Mouse (Mus musculus) neural tube, embryonic 15.5 days (tissue): ENCODE data around the gene Ndc1. TPM values are rescaled to one million over a fixed set of nuclear protein-coding genes. Genes with fewer than 3 reads are reported as not detected.

Experiments
- ATAC-seq: fragments of 200-750 bp; cut with Nextera tagmentation; 2 replicates; pipeline ENCODE4 v1.8.0; 2017; ENCODE audit warnings: mild to moderate bottlenecking, moderate TSS enrichment, moderate library complexity; ENCODE audit not compliant: low FRiP score
- H3K27ac ChIP-seq: fragments of 300-500 bp; sonication (generic); replicated peaks from 2 replicates; pipeline ENCODE4 v1.5.1; 2015; ENCODE audit warnings: mild to moderate bottlenecking, inconsistent platforms
- H3K27me3 ChIP-seq: fragments of 300-500 bp; sonication (generic); replicated peaks from 2 replicates; pipeline ENCODE4 v1.6.1; 2015; ENCODE audit warnings: inconsistent platforms
- H3K36me3 ChIP-seq: fragments of 300-500 bp; sonication (generic); 2 replicates; pipeline ENCODE4 v1.6.1; 2015; ENCODE audit warnings: inconsistent platforms
- H3K4me1 ChIP-seq: fragments of 300-500 bp; sonication (generic); 2 replicates; pipeline ENCODE4 v1.6.1; 2015; ENCODE audit warnings: inconsistent platforms
- H3K4me2 ChIP-seq: fragments of 300-500 bp; sonication (generic); 2 replicates; pipeline ENCODE4 v1.6.1; 2015; ENCODE audit warnings: inconsistent platforms, mild to moderate bottlenecking, moderate library complexity
- H3K4me3 ChIP-seq: fragments of 300-500 bp; sonication (generic); replicated peaks from 2 replicates; pipeline ENCODE4 v1.5.1; 2015; ENCODE audit warnings: mild to moderate bottlenecking, inconsistent platforms
- H3K9ac ChIP-seq: fragments of 300-500 bp; sonication (generic); replicated peaks from 2 replicates; pipeline ENCODE4 v1.6.1; 2015; ENCODE audit warnings: mild to moderate bottlenecking, inconsistent platforms
- H3K9me3 ChIP-seq: fragments of 300-500 bp; sonication (generic); replicated peaks from 2 replicates; pipeline ENCODE4 v1.6.1; 2016; ENCODE audit warnings: inconsistent platforms
- WGBS: fragments of 180-500 bp; shearing (Covaris S2); methylation state at CpG from one replicate; pipeline ENCODE4 v1.1.7; 2015; ENCODE audit warnings: mixed read lengths; 5-methylcytosine and 5-hydroxymethylcytosine counted together
- polyA plus RNA-seq: library from polyadenylated mRNA; unstranded; fragments of >200 nt; fragmentation: Nextera tagmentation; extraction: Ambion mirVana; gene quantifications from 2 replicates; pipeline ENCODE4 v1.2.1, GENCODE M21; 2015

The Ndc1 gene
- polyA plus RNA-seq, 1 experiment from 2014 or later = 17.1 TPM

DNA sequence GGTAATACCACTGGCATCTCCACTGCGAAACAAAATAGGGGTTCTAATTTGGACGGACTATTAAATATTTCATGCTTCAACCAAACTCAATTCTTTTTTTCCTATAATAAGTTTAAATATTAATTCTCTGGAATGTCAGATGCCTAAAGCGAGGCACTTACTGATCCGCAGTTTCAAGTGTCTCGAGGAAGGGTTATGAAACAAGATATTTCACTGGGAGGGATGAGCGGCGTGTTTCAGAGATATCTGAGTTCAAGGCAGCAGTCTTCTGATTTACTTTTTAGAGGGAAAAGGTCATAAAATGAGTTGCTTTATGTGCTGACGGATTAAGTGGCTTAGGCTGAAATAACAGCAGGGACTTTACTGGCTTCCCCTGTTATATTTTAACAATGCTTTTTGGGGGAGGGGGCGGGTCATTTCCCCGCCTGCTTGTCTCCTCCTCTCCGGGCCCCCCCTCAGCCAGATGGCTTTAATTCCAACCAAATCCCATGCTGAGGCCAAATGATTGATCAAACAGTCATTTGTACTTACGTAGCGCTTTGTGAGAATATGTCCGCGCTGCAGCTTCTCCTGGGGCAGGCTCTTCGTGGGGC is 75.4 kb downstream of the Ndc1 start:
- WGBS = 38% methylated on average over 16 of the region's 16 CpGs
- Histone ChIP-seq H3K9ac (no peak overlapping the region), H3K36me3 (no peaks in the 10 kb centered on the region), H3K4me1 (peaks cover 16% of the 10 kb centered on the region), H3K4me2 (no peak overlapping the region), H3K9me3 (no peaks in the 10 kb centered on the region), H3K27ac (no peak overlapping the region), H3K27me3 (peaks cover 25% of the 10 kb centered on the region), H3K4me3 (no peak overlapping the region)
- no peak for ATAC-seq

DNA sequence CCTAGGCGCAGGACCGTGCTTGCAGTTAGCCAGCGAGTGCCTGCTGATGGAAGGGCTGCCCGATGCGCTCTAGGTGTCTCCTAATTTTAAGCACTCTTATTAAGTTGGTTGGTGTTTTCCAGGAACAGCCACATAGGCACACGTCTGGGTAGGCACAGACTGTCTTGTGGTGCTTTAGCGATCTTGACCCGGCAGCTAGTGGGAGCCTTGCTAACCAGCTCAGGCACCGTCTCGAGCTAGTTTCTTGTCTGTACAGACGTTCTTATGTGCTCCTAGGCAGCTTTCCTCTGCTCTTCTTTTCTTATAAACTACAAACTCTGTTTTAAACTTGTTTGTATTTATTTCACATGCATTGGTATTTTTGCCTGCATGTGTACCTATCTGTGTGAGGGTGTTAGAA is 76.0 kb downstream of the Ndc1 start:
- no peak overlapping the region for H3K9ac ChIP-seq
- WGBS = 50% methylated on average over 11 of the region's 11 CpGs
- no peak overlapping the region for H3K4me2 ChIP-seq
- H3K36me3 ChIP-seq = no peaks in the 10 kb centered on the region
- H3K4me1 ChIP-seq = peaks cover 16% of the 10 kb centered on the region
- no peak overlapping the region for H3K4me3 ChIP-seq
- no peak overlapping the region for H3K27ac ChIP-seq
- no peak for ATAC-seq
- H3K9me3 ChIP-seq = no peaks in the 10 kb centered on the region
- H3K27me3 ChIP-seq = peaks cover 19% of the 10 kb centered on the region

DNA sequence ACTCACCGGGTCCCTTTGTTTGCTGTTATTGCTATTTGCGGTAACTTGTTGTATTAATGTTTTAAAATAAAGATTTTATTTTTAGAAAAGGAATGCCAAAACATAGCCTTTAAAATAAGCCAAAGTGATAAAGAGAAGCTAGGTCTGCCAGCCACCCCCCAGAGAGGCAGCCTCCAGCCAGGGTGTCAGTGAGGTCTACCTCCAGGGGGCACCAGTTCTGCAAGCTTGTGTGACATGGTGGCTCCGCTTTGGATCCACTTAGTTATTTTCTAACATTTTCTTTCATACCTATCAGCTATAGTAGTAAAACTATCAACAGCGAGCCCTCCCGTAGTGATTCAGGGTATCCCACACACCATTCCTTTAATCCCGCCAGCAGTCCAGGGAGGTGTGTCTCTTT is 80.9 kb downstream of the Ndc1 start:
- no peak for ATAC-seq
- Histone ChIP-seq H3K27ac (no peak overlapping the region), H3K4me2 (no peak overlapping the region), H3K36me3 (no peaks in the 10 kb centered on the region), H3K9me3 (no peaks in the 10 kb centered on the region), H3K4me1 (peaks cover 4% of the 10 kb centered on the region; the same call in 1 of the 2 replicates), H3K27me3 (peaks cover 6% of the 10 kb centered on the region), H3K4me3 (no peak overlapping the region), H3K9ac (no peak overlapping the region)
- WGBS = 89% methylated on average over 6 of the region's 6 CpGs

DNA sequence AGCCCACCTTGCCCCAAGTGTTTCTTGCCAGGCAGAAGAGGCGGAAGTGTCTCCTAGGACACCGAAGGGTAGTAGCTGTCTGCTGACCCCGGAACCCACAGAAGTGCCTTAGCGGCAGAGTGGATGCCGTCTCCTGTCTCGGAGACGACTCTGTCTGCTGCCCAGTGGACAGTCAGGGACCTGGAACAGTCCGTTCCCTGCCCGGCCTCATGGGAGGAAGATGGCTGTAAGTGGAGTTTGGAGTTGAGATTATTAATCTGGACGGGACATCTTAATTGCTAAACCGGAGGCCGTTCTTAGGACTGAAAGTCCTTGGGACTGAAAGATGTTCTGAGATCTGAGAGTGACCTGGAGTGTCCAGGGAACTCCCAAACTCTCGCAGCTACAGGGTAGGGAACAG is 81.9 kb downstream of the Ndc1 start:
- no peak overlapping the region for H3K4me3 ChIP-seq
- no peak overlapping the region for H3K4me2 ChIP-seq
- 91% methylated on average over 13 of the region's 13 CpGs for WGBS
- ATAC-seq = no peak
- no peaks in the 10 kb centered on the region; the same call in 1 of the 2 replicates for H3K27me3 ChIP-seq
- no peaks in the 10 kb centered on the region for H3K9me3 ChIP-seq
- 0 out of 2 replicates have a peak, but pooled peaks cover 4% of the 10 kb centered on the region for H3K4me1 ChIP-seq
- no peak overlapping the region for H3K9ac ChIP-seq
- H3K36me3 ChIP-seq = no peaks in the 10 kb centered on the region
- no peak overlapping the region for H3K27ac ChIP-seq

DNA sequence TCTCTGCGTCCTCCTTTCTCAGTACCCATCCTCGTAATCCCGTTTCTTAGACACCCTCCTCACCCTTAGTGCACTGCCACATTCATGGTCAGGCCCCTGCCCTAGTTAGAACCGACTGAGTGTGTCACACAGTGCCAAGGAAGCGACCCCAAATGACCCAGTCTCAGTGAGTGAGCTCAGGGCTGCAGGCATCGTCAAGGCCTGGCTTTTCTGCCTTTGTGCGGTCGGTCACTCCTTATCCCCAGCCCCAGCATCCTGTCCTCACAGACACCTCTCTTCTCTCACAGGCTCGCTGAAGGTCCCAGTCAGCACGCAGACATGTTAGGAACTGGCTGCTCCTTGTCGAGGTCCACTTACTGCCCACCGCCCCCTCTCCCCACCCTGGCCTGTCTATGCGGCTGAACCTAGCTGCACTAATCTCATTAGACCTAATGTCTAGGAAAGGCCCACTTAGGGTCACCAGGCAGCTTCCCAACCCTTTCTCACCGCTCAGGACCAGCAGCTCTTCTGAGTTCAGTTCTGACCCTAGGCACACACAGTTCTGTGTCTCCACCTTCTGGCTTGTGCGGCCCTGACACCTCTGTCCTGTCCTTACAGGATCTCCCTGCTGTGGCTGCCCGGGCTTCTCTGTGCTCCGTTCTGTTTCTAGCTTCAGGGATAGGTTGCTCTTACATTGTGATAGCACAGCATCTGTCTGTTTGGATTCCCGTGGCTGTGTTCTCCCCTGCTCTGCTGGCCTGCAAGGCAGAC is 84.9 kb downstream of the Ndc1 start:
- 0 out of 2 replicates have a peak, but pooled peaks cover 4% of the 10 kb centered on the region for H3K4me1 ChIP-seq
- no peak for ATAC-seq
- no peak overlapping the region for H3K9ac ChIP-seq
- no peak overlapping the region for H3K4me2 ChIP-seq
- whole genome bisulfite sequencing = 77% methylated on average over 18 of the region's 18 CpGs
- H3K27ac ChIP-seq = no peak overlapping the region
- no peaks in the 10 kb centered on the region for H3K36me3 ChIP-seq
- no peaks in the 10 kb centered on the region for H3K9me3 ChIP-seq
- no peak overlapping the region for H3K4me3 ChIP-seq
- H3K27me3 ChIP-seq = no peaks in the 10 kb centered on the region; the same call in 1 of the 2 replicates

DNA sequence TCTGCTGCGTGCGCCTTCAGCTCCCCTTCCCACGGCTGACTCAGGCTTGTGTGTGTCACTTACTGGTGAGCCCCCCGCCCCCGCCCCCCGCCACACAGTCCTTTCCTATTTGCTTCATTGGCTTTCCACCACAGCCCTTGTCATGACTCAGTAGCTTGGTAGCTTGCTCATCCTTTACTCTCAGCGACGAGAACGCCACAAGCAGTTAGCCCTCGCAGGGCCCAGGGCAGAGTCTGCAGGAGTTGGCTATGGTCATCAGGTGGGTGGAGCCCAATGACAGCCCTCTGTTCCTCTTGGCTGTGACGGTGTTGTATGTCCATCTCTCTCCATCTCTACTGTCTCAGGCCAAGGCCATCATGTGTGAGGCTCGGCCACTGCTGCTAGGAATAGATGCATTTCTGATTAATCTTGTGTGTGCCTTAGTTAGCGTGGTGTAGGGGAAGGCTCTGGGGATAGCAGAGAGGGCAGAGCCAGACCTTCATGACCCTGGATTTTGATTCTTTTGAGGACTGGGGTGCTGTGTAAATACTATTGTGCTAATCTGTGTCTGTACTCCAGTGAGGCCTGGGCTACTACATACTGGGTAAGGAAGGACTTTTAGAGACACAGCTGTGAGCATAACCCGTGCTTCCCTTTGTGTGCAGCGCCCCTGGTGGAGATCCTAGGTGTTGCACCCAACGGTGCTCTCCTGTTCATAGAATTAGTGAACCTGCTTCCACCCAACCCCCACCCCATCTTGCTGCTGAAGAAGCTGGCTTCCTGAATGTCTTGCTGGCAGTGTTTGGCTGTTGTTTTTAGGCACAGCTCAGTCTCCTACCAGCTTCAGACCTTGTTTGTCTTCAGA is 85.8 kb downstream of the Ndc1 start:
- Histone ChIP-seq H3K36me3 (no peaks in the 10 kb centered on the region), H3K4me2 (no peak overlapping the region), H3K27me3 (peaks cover 4% of the 10 kb centered on the region; the same call in 1 of the 2 replicates), H3K4me1 (0 out of 2 replicates have a peak, but pooled peaks cover 8% of the 10 kb centered on the region), H3K9ac (no peak overlapping the region), H3K4me3 (no peak overlapping the region), H3K27ac (no peak overlapping the region), H3K9me3 (no peaks in the 10 kb centered on the region)
- 65% methylated on average over 16 of the region's 16 CpGs for WGBS
- ATAC-seq = peak; percentile 86

DNA sequence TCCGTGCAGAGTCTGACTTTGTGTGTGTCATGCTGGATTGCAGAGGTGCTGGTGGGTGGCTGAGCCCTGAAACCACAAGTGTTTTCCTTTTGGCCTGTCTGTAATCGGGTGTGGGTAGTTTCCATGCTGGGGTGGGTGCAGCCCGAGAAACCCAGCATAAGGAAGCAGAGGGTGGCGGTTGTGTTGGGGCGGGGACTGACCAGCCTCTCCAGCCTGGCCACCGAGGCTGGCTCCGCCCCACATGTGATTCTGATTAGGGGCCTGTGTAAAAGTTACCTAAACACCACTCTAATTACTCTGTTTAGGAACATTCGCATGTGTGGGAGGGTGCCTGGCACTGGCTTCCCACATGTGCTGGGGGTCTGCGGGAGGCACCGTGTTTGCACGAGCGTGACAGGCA is 90.0 kb downstream of the Ndc1 start:
- no peak overlapping the region; the same call in 1 of the 2 replicates for H3K4me2 ChIP-seq
- 0 out of 2 replicates have a peak, but pooled peaks cover 4% of the 10 kb centered on the region for H3K27me3 ChIP-seq
- H3K9ac ChIP-seq = no peak overlapping the region
- ATAC-seq = no peak
- H3K4me3 ChIP-seq = no peak overlapping the region
- H3K36me3 ChIP-seq = no peaks in the 10 kb centered on the region
- WGBS = 67% methylated on average over 12 of the region's 12 CpGs
- no peak overlapping the region for H3K27ac ChIP-seq
- 0 out of 2 replicates have a peak, but pooled peaks cover 8% of the 10 kb centered on the region for H3K4me1 ChIP-seq
- H3K9me3 ChIP-seq = no peaks in the 10 kb centered on the region

DNA sequence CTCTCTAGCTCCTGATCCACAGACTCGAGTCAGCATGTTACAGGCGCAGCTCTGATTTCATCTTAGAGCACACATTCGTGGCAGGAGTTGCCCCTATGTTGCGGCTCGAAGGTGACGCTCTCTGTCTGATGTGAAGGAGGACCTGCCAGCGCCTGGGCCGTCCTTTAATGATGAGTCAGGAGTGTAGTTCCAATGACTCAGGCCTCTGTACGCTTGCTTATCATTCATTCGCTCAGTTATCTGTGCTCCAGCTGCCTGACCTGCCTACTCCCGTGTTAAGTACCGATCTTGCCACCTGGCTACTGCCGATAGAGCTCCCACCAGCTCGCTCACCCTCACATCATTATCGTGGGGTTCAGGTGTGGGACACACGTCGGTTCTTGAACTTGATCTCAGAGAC is 91.3 kb downstream of the Ndc1 start:
- 87% methylated on average over 17 of the region's 17 CpGs for WGBS
- Histone ChIP-seq H3K4me1 (0 out of 2 replicates have a peak, but pooled peaks cover 4% of the 10 kb centered on the region), H3K9me3 (no peaks in the 10 kb centered on the region), H3K27me3 (0 out of 2 replicates have a peak, but pooled peaks cover 4% of the 10 kb centered on the region), H3K4me2 (no peak overlapping the region), H3K27ac (no peak overlapping the region), H3K9ac (no peak overlapping the region), H3K36me3 (no peaks in the 10 kb centered on the region), H3K4me3 (no peak overlapping the region)
- no peak for ATAC-seq

DNA sequence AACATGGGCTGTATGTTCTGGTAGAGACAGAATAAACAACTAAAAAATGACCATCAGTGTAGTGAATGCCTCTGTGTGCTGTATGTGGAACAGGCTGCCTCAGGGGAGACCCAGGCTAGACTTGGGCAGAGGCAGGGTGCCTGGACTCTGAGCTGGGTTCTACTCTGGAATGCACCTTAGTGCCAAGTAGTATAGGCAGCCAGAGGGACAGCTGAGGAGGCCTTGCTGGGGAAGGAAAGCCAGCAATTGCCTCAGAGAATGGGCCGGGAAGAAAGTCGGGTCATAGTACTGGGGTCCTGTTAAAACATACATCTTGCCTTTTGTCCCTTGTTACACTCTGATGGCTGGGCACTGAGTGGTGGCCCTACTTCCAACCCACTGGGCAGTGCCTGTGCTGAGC is 91.9 kb downstream of the Ndc1 start:
- H3K4me2 ChIP-seq = no peak overlapping the region
- WGBS = 88% methylated on average over 2 of the region's 2 CpGs
- H3K9ac ChIP-seq = no peak overlapping the region
- 0 out of 2 replicates have a peak, but pooled peaks cover 4% of the 10 kb centered on the region for H3K27me3 ChIP-seq
- H3K4me1 ChIP-seq = 0 out of 2 replicates have a peak, but pooled peaks cover 4% of the 10 kb centered on the region
- H3K9me3 ChIP-seq = no peaks in the 10 kb centered on the region
- H3K27ac ChIP-seq = no peak overlapping the region
- ATAC-seq = no peak
- H3K4me3 ChIP-seq = no peak overlapping the region
- no peaks in the 10 kb centered on the region for H3K36me3 ChIP-seq

DNA sequence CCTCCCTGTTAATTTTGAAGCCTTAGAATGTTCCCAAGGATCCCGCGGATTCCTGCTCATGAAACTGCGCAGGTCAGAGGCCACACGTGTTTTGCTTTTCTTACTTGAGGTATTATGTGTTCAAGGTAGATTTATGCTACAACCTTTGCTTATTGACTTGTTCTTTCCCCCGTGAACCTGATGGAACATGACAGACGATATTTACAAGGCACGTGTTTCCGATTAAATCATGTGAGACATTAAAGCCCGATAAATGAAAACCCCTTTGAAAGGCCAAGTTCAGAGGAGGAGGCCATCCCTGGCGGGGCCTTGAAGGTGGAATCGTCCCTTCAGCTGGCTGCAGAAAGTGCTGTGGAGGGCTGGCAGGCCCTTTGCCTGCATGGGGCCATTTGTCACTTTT is 92.9 kb downstream of the Ndc1 start:
- Histone ChIP-seq H3K4me3 (no peak overlapping the region), H3K36me3 (no peaks in the 10 kb centered on the region), H3K9me3 (no peaks in the 10 kb centered on the region), H3K4me1 (0 out of 2 replicates have a peak, but pooled peaks cover 4% of the 10 kb centered on the region), H3K27ac (no peak overlapping the region), H3K4me2 (no peak overlapping the region), H3K27me3 (0 out of 2 replicates have a peak, but pooled peaks cover 4% of the 10 kb centered on the region), H3K9ac (no peak overlapping the region)
- ATAC-seq = no peak
- WGBS = 79% methylated on average over 11 of the region's 11 CpGs
